Mouse (Mus musculus) c-Kit-positive CD71-positive TER-119-positive erythroid progenitor cells, embryonic 14.5 days (primary cell): Measurements from ENCODE around the gene Slc4a5.

Experiments
- DNase-seq: peaks from one replicate; pipeline ENCODE4 v3.0.0-alpha.2; 2013; ENCODE audit warnings: low spot score

Slc4a5 gene

DNA sequence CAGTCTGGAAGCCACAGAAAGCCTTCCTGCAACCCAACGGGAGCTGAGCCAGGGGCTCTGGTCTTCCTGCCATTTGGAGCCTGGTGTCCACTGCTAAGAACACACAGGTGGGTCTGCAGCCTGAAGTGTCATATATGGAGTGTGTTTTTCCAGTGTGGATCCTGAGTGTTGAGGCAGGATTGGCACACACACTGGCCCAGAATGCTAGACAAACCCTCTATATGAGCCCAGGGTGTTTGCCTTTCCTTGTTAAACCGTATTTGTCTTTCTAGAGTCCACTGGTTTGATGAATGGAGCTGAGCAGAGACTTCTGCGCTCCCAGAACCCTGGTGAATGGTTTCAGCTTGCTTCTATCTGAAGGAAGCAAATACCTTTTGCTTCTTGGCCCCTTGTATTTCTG is at the start of gene Slc4a5:
TSS of gene Slc4a5 (plus strand) at position 15 of the 400 bp plus-strand sequence.
- DNase-seq, result no peak

DNA sequence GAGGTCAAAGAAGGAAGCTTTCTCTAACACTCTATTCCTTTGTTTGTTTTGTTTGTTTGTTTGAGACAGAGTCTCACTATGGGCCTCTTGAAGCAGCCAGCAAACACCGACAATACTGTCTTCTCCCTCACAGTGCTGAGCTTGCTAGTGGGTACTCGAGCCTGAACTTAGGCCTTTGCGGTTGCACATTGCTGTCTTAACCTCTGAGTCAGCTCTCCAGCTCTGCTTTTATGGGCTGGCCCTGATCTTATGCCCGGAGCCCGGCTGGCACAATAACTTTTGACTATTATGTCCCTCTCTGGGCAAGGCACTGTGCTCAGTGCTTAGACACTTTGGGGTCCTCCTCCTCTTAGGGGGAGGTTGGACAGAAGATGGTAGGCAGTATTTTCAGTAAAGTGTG is 49.8 kb upstream of the Slc4a5 start:
- no peak for DNase-seq

DNA sequence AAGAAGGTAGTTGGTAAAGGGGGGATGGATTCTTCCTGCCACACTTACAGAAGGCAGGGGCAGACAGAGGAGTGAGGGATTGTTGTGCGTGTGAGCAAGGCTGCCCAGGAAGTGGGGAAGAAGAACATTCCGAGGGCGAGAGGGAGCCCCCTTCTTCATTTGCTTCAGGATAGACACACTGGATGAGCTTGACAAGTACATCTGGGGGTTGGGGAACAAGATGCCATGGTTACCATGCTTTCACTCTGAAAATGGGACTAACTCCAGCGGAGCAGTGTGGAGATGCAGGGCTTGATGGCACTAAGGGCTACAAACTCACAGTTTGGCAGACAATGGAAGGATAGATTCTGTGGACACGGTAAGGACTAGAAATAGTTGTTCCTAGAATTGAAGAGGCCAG is 48.6 kb upstream of the Slc4a5 start:
- DNase-seq, result no peak

DNA sequence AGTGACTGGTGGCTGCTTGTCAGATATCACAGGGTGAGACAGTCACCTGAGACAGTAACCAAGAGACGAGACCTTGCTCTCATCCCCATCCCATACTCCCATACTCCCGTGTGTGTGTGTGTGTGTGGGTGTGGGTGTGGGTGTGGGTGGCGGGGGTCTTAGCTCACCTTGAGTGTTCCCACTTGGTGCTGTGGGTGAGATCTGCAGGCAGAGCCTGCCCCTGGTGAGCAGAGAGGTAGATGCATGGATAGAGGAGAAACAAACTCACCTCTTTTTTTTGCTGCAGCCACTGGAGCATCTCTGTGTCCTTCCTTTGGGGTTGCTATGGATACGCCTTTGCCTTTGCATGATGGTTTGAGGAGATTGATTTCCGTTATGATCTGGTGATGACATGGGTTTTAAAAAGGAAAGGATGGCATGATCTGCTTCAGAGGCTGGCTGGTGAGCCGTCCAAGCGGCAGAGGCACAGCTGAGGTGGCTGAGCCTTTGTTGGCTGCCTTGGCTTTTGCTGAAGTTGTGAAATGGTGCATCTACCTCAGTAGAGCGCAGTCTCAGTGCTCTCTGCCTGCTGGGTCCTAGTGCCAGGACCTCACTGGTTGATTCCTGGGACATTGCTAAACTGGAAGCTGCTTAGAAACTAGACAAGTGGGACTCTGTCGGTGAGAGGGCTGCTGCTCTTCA is 47.2 kb upstream of the Slc4a5 start:
- no peak for DNase-seq

DNA sequence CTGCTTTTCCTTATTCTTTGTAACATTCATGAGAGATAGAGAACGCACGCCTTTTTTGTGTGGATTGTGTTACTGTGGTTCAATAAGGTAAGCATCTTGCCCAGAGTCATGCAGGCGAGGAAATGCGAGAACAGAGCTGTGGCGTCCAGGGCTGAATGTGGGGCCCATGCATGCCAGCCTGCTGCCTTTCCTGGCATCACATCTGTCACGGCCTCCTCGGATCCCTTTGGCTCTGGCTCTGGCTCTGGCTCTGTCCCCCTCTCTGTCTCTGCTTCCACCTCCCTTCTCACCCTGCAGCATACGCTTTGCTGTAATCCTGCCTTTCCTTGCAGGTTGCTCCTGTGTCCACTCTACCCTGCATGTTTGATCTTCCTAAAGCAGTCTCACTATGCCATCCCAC is 43.6 kb upstream of the Slc4a5 start:
- no peak for DNase-seq

DNA sequence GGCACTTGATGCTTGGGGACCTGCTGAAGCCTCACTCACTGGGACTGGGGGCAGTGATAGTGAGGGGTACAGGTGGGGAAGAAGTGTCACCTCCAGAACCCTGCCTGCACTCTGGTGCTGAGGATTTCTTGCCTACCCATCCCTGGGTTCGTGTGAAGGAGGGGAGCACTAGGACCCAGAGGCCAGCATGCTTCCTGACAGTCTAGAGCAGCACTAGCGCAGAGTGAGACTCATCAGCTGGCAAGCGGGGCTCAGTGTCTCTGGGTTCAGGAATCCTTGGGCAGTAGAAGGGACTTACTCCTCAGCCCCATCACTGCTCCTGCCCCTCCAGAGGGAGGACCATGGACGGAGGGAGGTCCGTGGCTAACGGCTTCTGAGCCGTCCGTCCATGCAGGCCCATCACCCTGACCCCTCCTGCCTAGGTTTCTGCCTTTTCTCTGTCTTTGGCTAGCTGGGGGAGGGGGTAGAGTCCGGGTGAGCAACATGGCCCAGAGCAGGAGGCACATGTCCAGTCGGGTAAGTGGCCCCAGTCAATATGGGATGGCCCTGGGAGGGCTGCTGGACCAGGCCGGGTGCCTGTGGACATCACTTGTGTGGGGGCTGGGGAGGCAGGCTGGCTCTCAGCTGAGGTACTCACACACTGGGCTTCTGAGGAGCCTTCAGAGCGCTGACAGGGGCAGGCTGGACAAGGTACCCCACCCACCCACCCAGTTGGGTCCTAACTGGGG is 40.1 kb upstream of the Slc4a5 start:
- DNase-seq, result no peak

DNA sequence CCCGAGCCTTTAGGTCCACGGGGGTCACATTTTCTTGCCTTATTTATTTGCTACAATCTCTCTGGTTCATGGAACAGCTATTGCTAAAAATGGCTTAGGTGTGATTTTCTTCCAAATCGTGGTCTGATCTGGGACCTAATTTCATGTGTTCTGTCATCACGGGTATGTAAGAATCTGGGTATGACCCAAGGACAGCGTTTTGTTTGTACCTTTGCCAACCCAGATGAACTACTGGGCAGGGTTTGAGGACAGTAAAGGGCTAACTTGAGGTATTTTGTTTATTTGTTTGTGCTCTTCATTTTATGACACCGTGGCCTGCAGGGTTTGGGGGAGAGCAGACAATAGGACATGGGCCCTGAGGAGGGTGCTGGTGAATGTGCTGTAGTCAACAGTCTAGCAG is 39.0 kb upstream of the Slc4a5 start:
- DNase-seq, result no peak

DNA sequence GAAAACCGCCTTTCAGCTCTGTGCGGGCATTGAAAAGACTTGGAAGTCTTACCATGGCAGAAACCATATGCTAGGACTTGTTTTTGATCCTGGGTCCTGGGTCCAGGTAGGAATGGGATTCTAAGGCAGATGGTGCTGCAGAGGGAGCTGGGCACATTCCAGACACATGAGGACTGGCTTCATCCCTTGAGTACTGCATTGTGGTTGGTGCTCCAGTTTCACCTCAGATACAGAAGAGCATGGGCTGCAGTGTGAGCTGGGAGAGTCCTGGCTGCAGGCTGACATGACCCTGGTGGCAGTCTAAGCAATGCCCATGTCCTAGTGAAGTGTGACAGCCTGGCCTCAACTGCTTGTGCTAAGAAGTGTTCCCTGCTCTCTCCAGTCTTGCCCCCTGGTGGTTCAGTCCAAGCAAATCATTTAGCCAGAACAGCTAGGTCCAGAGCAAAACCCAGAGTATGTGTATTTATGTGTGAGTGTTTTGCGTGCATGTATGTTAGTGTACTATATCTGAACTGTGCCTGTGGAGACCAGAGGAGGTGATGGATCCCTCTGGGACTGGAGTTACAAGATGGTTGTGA is 34.7 kb upstream of the Slc4a5 start:
- DNase-seq, result no peak

DNA sequence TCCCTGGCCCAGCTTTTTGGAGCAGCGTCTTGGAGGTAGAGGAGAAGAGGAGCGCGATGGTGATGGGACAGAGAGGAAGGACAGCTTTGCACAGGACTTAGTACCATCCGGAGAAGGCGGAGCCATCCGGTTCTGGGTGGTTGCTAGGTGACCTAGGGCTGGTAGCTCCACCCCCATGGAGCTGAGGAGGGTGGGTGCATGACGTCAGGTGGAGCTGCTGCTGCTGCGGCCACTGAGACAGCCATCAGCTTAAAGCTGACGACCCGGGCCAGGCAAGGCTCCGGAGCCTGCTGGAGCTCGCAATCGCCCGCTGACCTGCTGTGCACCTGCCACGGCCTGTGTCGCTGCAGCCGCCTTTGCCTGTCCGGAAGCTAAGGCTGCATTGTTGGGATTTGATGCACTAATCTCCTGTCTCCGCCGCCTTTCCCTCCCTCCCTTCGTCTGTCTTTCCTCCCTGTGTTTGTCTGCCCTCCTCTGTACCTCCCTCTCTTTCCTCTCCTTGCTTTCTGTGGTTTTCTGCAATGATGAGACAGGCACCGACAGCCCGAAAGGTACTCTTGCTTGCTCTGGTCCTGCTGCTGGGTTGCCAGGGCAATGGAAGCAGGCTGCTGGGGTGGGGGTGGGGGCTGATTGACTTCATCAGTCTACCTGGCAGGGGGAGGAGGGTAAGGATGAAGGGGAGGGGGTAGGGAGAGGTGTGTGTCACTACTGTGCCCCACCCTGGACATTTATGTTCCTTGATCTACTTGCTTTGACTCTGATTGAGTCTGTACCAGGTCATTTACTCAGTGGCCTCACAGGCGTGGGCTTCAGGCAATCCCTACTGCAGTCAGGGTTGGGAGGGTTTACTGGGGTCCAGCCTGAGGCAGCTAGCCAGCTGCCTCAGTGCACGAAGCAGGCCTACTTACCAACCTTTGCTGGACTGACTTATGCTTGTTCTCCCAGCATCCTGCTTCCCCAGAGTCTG is 33.5 kb upstream of the Slc4a5 start:
- DNase-seq, result peak; percentile 22

DNA sequence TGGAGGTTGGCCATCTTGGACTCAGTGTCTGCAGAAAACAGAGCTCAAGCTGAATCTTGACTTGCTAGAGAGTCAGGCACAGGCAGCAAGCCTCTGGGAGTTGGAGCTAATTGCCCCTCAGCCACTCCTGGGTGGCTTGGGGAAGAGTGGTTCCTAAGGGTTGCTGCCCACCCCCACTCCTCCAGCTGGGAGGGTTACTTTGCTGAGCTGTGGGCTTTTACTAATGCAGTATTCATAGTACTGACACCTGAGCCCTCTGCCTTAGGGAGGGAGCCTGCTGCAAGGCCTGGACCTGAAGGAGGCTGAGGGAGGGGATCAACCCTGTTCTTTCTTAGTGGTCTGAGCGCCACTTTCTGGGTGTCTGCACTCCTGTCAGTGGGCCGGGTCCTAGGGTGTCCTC is 32.7 kb upstream of the Slc4a5 start:
- DNase-seq, result no peak

DNA sequence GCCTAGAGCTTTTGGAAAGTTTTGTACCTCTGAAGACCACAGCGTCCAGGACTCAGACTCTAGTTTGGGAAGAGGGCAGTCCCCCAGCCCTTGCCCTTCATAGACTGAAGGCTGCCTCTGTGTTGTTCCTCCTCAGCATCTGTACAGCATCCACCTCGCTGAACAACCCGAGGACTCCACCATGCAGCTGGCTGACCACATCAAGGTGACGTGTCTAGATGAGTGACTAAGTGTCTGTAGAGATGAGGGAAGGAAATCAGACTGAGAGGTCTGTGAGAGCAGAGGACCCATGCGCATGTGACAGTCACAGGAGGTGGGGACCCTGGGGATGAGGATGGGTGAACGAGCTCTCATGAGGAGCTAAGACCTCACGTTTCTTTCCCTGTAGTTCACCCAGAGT is 26.1 kb upstream of the Slc4a5 start:
- DNase-seq, result no peak

DNA sequence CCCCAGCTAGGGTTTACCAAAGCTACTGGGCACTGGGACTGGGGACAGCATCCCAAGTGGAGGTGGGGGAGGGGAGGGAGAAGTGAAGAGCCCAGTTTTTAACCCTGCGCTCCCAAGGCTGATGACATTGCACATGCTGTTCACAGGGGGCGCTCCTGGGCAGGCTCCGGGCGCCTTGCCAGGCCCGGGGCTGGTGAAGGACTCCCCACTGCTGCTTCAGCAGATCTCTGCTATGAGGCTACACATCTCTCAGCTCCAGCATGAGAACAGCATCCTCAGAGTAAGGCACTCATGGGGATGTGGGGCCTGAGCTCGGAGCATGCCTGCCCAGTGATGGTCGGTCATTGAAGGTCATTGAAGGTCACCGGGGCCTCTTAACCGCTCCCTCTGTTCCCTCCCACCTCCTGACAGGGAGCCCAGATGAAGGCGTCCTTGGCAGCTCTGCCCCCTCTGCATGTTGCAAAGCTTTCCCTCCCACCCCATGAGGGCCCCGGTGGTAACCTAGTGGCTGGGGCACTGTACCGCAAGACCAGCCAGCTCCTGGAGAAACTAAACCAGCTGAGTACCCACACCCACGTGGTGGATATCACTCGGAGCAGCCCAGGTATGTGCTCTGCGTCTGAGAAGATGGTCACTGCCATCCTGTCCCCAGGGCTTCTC is 22.2 kb upstream of the Slc4a5 start:
- no peak for DNase-seq

DNA sequence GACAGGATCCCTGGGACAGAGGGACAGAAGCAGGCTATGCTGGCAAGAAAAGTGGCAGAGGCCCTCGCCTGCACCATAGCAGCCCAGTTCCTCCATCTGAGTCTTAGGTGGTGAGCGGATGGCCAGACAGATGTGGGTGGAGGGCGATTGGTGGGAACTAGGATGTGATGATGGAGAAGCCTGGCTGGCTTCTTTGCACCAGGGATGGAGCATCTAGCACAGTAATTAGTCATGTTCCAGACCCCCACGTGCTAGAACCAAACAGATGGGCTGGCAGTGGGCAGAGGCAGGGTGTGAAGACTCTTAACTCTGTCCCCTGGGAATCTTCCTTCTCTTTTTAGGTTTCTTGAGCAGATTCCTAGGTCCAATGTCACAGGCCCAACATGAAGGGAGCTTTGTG is 16.3 kb upstream of the Slc4a5 start:
- no peak for DNase-seq

DNA sequence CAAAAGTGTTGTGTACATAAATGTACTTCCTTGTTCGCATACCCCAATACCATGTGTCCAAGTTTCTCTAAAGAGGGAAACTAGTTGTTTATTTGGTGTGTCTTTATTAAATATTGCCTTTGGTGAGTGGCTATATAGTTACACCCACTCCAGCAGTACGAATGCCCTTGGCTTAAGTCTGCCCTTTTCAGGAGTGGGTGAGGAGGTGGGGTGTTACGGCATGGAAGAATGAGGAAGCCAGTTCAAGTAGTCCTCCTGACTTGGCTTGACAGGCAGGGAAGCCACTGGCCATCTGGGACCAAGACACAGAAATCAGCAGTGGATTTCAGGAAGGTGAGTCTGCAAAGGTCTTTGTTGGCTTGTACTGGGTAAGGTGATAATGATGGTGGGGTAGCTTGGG is 13.8 kb upstream of the Slc4a5 start:
- no peak for DNase-seq

DNA sequence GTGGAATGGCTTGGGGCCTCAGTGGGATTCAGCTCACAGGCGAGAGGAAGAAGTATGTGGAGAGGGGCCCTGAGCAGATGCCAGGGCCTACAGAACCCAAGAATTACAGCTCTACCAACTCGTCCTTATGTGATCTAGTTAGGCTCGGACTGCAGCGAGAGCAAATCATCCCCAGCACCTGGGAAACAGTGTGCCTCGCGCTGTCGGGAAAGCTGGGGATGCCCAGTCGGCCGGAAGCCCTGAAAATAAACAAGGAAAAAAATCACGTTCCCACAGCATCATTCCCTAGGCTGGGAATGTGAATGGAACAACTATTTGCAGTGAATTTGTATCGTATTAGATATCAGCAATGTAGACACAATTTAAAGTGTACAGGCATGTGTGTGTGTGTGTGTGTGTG is 13.3 kb upstream of the Slc4a5 start:
- DNase-seq, result no peak

DNA sequence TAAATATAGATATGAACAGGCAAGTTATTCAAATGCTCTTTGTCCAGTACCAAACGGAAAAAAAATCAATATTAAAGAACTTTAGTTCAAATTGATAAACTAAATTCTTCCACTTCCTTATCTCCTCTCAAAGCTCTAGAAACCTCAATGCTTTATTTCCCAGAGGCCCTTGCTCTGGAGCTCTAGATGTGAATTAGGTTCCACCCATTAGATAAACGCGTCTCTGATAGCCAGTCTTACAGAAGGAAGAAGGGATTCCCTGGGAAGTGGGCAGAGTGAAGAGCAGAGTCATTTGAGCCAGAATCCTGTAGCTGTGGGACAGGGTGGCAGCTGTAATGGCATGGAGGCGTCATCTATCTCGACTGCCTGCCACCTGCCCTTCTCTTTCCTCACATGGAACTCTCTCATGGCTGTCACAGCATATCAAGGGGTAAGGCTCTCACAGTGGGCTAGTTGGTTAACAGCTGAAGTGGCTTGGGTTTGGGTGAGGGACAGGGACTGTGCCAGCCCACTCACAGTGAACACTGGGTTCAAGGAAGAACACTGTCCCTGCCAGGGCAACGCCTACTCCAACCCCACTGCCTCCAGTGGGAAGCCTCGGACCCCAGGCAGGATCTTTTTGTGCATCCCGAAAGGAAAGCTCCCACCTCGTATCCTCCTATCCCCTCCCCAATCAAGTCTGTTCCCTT is 12.1 kb upstream of the Slc4a5 start:
- DNase-seq, result no peak

DNA sequence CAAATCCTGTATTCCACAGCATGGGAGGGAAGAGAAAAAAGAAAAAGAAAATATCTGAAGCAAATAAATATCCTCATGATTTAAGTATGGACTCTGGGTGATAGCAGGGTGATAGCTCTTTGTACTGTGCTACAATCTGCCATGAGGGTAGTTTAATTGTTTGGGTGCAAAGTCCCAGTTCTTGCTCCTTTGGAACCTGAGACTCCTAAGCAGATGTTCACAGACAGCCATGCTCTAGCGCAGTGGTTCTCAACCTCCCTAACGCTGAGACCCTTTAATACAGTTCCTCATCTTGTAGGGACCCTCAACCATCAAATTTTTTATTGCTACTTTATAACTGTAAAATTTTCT is 11.6 kb upstream of the Slc4a5 start:
- no peak for DNase-seq

DNA sequence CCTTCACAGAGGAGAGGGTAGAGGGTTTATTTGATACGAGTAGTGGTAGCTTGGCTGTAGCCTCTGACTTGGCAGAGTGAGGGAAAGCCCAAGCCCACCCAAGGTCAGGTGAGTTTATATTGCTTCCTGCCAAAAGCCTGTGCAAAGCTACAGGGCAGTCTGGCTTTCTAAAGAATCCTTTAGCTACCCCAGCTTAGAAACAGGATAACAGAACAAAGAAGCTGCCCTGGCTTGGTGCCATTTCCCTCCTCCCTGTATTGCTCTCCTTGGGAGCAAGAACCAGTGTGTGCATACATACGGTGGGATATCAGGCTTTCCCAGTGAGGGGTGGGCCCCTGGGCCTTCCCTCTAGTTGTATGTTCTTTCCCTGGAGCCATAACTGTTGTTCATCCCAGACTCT is 9.1 kb upstream of the Slc4a5 start:
- DNase-seq, result no peak

DNA sequence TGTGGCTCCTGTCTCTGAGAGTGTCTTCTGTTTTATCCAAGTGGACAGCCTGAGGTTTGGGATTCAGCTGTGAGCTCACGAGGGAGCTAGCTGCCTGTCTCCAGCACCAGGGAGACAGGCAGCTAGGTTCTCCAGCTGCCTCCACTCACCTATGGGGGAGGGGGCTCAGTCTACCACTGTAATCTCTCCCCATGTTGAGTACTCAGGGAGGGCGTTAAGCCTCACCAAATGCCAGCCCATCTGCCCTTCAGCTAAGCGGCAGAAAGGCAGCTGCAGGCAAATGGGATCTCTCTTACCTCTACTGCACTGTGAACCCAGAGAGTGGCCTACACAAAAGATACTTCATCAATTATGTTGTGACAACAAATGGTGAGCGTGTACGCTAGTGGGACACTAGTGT is 8.1 kb upstream of the Slc4a5 start:
- DNase-seq, result no peak

DNA sequence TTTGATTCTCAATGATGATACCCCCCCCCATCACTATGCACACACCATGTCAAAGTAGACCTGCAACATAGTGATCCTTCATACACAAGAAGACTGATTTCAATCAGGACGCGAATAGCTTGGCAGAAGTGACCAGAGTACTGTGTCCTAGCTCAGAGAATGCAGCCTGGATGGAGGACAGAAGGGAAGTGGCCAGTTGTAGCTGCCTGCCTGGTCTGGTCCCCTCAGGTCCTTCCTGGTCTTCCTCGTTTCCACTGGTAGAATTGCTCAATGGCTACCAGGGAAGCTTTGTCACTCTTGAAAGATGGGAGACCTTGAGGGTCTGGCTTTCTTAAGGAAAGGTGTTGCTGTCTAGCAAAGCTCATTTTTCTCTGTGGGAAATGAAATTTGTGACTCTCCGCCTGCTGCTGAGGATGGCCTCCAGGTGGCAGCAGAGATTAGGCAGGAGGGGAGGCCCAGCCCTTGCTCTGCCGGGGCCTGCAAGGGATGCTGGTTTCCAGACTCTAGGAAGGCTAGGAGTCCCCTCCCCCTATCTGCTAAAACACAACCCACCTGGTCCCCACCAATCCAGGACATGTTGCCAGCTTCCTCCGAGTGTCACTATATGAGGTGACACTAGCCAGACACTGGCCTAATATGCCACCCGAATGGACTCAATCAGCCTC is 4.5 kb upstream of the Slc4a5 start:
- DNase-seq, result peak; percentile 45

DNA sequence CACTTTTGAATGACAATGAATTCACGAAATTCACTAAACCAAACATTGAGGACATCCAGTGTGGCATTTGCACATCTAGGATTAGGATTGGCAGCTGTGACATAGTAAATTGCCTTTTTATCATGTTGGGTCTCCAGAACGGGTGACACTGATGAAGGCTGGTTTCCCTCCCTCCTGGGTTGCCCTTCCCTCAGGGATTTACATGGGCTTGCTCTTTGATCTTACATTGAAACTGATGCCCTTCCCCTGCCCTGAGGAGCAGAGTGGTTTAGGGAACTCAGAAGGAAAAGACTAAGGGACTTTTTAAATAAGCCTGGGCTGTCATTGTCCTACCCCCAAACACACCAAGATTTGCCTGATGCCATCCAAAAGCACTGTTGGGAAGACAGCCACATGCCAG is 11.9 kb downstream of the Slc4a5 start:
- no peak for DNase-seq
